Mouse (Mus musculus): ENCODE data around the gene Cradd. TPM values are rescaled to one million over a fixed set of nuclear protein-coding genes. Genes with fewer than 3 reads are reported as not detected.

Cradd gene
- polyA plus RNA-seq, 1 experiment from 2014 or later: 13.0 TPM

GRCm38 (mm10) chr10:95342833-95343590, 19.1 kb upstream of the Cradd start:
- H3K27ac ChIP-seq (ENCODE audit: low read length): no peak overlapping the region
- H3K27me3 ChIP-seq (ENCODE audit: control insufficient read depth, insufficient read depth, low read length): no peaks in the 10 kb centered on the region
- WGBS: 88% methylated on average over 10 of the region's 10 CpGs
- no peak overlapping the region for H3K9ac ChIP-seq (replicated peaks; ENCODE audit: low read depth, low read length)
- H3K4me1 ChIP-seq (ENCODE audit: control insufficient read depth, insufficient read depth, low read length): no peaks in the 10 kb centered on the region
- no peaks in the 10 kb centered on the region for H3K36me3 ChIP-seq (ENCODE audit: control insufficient read depth, insufficient read depth, low read length)
- ATAC-seq (ENCODE audit: insufficient number of reproducible peaks, insufficient read depth, low FRiP score, low read depth): no peak
- no peak overlapping the region for H3K4me3 ChIP-seq (ENCODE audit: low read depth, low read length)
- no peak overlapping the region for H3K4me2 ChIP-seq (replicated peaks; ENCODE audit: low read depth, low read length)
- no peaks in the 10 kb centered on the region for H3K9me3 ChIP-seq (ENCODE audit: control insufficient read depth, low read depth, low read length)

DNA sequence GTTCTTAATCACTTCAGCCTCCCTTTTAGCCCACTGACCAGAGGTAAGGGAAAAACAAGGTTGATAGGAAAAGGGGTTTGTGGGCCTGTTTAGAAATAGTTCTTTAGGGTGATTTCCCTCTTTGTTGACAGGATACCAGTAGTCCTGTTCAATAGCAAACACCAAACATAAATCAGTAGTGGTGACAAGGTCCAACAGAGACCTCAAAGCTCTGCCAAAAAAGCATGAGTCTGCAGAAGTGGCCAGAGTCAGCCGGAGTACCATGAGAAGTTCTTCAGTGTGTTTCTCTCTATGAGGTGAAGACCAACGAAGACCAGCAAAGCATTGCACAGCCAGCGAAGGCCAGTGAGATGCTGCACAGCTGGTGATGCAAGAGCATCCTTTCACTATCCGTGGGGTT, 16.7 kb upstream of the Cradd start:
- Histone ChIP-seq H3K9me3 (ENCODE audit: control insufficient read depth, low read depth, low read length) (no peaks in the 10 kb centered on the region), H3K9ac (replicated peaks; ENCODE audit: low read depth, low read length) (no peak overlapping the region), H3K4me3 (ENCODE audit: low read depth, low read length) (no peak overlapping the region), H3K27me3 (ENCODE audit: control insufficient read depth, insufficient read depth, low read length) (no peaks in the 10 kb centered on the region), H3K4me2 (replicated peaks; ENCODE audit: low read depth, low read length) (no peak overlapping the region), H3K27ac (ENCODE audit: low read length) (no peak overlapping the region), H3K4me1 (ENCODE audit: control insufficient read depth, insufficient read depth, low read length) (0 out of 2 replicates have a peak, but pooled peaks cover 4% of the 10 kb centered on the region), H3K36me3 (ENCODE audit: control insufficient read depth, insufficient read depth, low read length) (no peaks in the 10 kb centered on the region)
- no peak for ATAC-seq (ENCODE audit: insufficient number of reproducible peaks, insufficient read depth, low FRiP score, low read depth)
- 85% methylated on average over 4 of the region's 4 CpGs for whole genome bisulfite sequencing

GRCm38 (mm10) chr10:95337589-95337988, 13.7 kb upstream of the Cradd start:
- Histone ChIP-seq H3K4me1 (ENCODE audit: control insufficient read depth, insufficient read depth, low read length) (0 out of 2 replicates have a peak, but pooled peaks cover 4% of the 10 kb centered on the region), H3K27ac (ENCODE audit: low read length) (no peak overlapping the region), H3K9me3 (ENCODE audit: control insufficient read depth, low read depth, low read length) (no peaks in the 10 kb centered on the region), H3K9ac (replicated peaks; ENCODE audit: low read depth, low read length) (no peak overlapping the region), H3K27me3 (ENCODE audit: control insufficient read depth, insufficient read depth, low read length) (no peaks in the 10 kb centered on the region), H3K4me3 (ENCODE audit: low read depth, low read length) (no peak overlapping the region), H3K4me2 (replicated peaks; ENCODE audit: low read depth, low read length) (no peak overlapping the region), H3K36me3 (ENCODE audit: control insufficient read depth, insufficient read depth, low read length) (no peaks in the 10 kb centered on the region)
- ATAC-seq (ENCODE audit: insufficient number of reproducible peaks, insufficient read depth, low FRiP score, low read depth): no peak
- WGBS: 76% methylated on average over 5 of the region's 5 CpGs

GRCm38 (mm10) chr10:95336781-95337544, 13.0 kb upstream of the Cradd start:
- no peak for ATAC-seq (ENCODE audit: insufficient number of reproducible peaks, insufficient read depth, low FRiP score, low read depth)
- Histone ChIP-seq H3K27ac (ENCODE audit: low read length) (no peak overlapping the region), H3K4me2 (replicated peaks; ENCODE audit: low read depth, low read length) (no peak overlapping the region), H3K9me3 (ENCODE audit: control insufficient read depth, low read depth, low read length) (no peaks in the 10 kb centered on the region), H3K27me3 (ENCODE audit: control insufficient read depth, insufficient read depth, low read length) (no peaks in the 10 kb centered on the region), H3K9ac (replicated peaks; ENCODE audit: low read depth, low read length) (no peak overlapping the region; the same call in 1 of the 2 replicates), H3K36me3 (ENCODE audit: control insufficient read depth, insufficient read depth, low read length) (no peaks in the 10 kb centered on the region), H3K4me3 (ENCODE audit: low read depth, low read length) (no peak overlapping the region), H3K4me1 (ENCODE audit: control insufficient read depth, insufficient read depth, low read length) (0 out of 2 replicates have a peak, but pooled peaks cover 4% of the 10 kb centered on the region)
- WGBS: 19% methylated on average over 4 of the region's 4 CpGs

GRCm38 (mm10) chr10:95334826-95335225, 10.9 kb upstream of the Cradd start:
- H3K9ac ChIP-seq (replicated peaks; ENCODE audit: low read depth, low read length): no peak overlapping the region
- no peak overlapping the region for H3K4me2 ChIP-seq (replicated peaks; ENCODE audit: low read depth, low read length)
- 0 out of 2 replicates have a peak, but pooled peaks cover 4% of the 10 kb centered on the region for H3K4me1 ChIP-seq (ENCODE audit: control insufficient read depth, insufficient read depth, low read length)
- H3K9me3 ChIP-seq (ENCODE audit: control insufficient read depth, low read depth, low read length): no peaks in the 10 kb centered on the region
- H3K4me3 ChIP-seq (ENCODE audit: low read depth, low read length): no peak overlapping the region
- ATAC-seq (ENCODE audit: insufficient number of reproducible peaks, insufficient read depth, low FRiP score, low read depth): no peak
- H3K36me3 ChIP-seq (ENCODE audit: control insufficient read depth, insufficient read depth, low read length): no peaks in the 10 kb centered on the region
- no peak overlapping the region for H3K27ac ChIP-seq (ENCODE audit: low read length)
- no peaks in the 10 kb centered on the region for H3K27me3 ChIP-seq (ENCODE audit: control insufficient read depth, insufficient read depth, low read length)
- WGBS: 35% methylated on average over 1 of the region's 1 CpGs

- H3K27me3 ChIP-seq (ENCODE audit: control insufficient read depth, insufficient read depth, low read length): no peaks in the 10 kb centered on the region
- H3K9me3 ChIP-seq (ENCODE audit: control insufficient read depth, low read depth, low read length): no peaks in the 10 kb centered on the region
- 80% methylated on average over 3 of the region's 3 CpGs for WGBS
- no peak overlapping the region for H3K4me2 ChIP-seq (replicated peaks; ENCODE audit: low read depth, low read length)
- no peaks in the 10 kb centered on the region for H3K36me3 ChIP-seq (ENCODE audit: control insufficient read depth, insufficient read depth, low read length)
- H3K4me3 ChIP-seq (ENCODE audit: low read depth, low read length): no peak overlapping the region
- H3K4me1 ChIP-seq (ENCODE audit: control insufficient read depth, insufficient read depth, low read length): 0 out of 2 replicates have a peak, but pooled peaks cover 4% of the 10 kb centered on the region
- H3K9ac ChIP-seq (replicated peaks; ENCODE audit: low read depth, low read length): no peak overlapping the region
- no peak overlapping the region for H3K27ac ChIP-seq (ENCODE audit: low read length)
- no peak for ATAC-seq (ENCODE audit: insufficient number of reproducible peaks, insufficient read depth, low FRiP score, low read depth)
Measured at GRCm38 (mm10) chr10:95332596-95332995, 8.7 kb upstream of the Cradd start.

- ATAC-seq (ENCODE audit: insufficient number of reproducible peaks, insufficient read depth, low FRiP score, low read depth): no peak
- Histone ChIP-seq H3K4me1 (ENCODE audit: control insufficient read depth, insufficient read depth, low read length) (no peaks in the 10 kb centered on the region), H3K4me2 (replicated peaks; ENCODE audit: low read depth, low read length) (no peak overlapping the region), H3K27ac (ENCODE audit: low read length) (no peak overlapping the region), H3K4me3 (ENCODE audit: low read depth, low read length) (no peak overlapping the region), H3K9ac (replicated peaks; ENCODE audit: low read depth, low read length) (no peak overlapping the region), H3K36me3 (ENCODE audit: control insufficient read depth, insufficient read depth, low read length) (no peaks in the 10 kb centered on the region), H3K9me3 (ENCODE audit: control insufficient read depth, low read depth, low read length) (no peaks in the 10 kb centered on the region), H3K27me3 (ENCODE audit: control insufficient read depth, insufficient read depth, low read length) (no peaks in the 10 kb centered on the region)
- WGBS: 76% methylated on average over 9 of the region's 9 CpGs
Measured at GRCm38 (mm10) chr10:95330375-95331363, 6.7 kb upstream of the Cradd start.

DNA sequence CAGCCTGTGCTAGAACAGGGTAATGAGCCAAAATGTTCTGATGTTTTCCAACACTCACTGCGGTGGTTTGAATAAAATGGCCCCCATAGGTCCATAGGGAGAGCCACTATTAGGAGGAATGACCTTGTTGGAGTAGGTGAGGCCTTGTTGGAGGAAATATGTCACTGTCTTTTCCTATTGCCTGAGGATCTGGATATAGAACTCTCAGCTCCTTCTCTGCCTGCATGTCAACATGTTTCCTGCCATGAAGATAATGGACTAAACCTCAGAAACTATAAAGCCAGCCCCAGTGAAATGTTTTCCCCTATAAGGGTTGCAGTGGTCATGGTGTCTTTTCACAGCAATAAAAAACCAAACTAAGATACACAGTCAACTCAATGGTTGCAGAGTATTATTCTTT, 6.0 kb upstream of the Cradd start:
- no peak overlapping the region for H3K4me2 ChIP-seq (replicated peaks; ENCODE audit: low read depth, low read length)
- no peaks in the 10 kb centered on the region for H3K36me3 ChIP-seq (ENCODE audit: control insufficient read depth, insufficient read depth, low read length)
- H3K27ac ChIP-seq (ENCODE audit: low read length): no peak overlapping the region
- H3K27me3 ChIP-seq (ENCODE audit: control insufficient read depth, insufficient read depth, low read length): no peaks in the 10 kb centered on the region
- no peak for ATAC-seq (ENCODE audit: insufficient number of reproducible peaks, insufficient read depth, low FRiP score, low read depth)
- no peak overlapping the region for H3K9ac ChIP-seq (replicated peaks; ENCODE audit: low read depth, low read length)
- H3K4me3 ChIP-seq (ENCODE audit: low read depth, low read length): no peak overlapping the region
- no peaks in the 10 kb centered on the region for H3K4me1 ChIP-seq (ENCODE audit: control insufficient read depth, insufficient read depth, low read length)
- WGBS: 91% methylated on average over 1 of the region's 1 CpGs
- no peaks in the 10 kb centered on the region for H3K9me3 ChIP-seq (ENCODE audit: control insufficient read depth, low read depth, low read length)
